Mouse (Mus musculus): ENCODE measurements around the gene Stx16. TPM values are rescaled to one million over a fixed set of nuclear protein-coding genes. Genes with fewer than 3 reads are reported as not detected.

Stx16 gene
- 12.9 and 13.4 TPM in 2 replicates for polyA plus RNA-seq (2016; fragmentation: Nextera tagmentation; extraction: Ambion mirVana)

DNA sequence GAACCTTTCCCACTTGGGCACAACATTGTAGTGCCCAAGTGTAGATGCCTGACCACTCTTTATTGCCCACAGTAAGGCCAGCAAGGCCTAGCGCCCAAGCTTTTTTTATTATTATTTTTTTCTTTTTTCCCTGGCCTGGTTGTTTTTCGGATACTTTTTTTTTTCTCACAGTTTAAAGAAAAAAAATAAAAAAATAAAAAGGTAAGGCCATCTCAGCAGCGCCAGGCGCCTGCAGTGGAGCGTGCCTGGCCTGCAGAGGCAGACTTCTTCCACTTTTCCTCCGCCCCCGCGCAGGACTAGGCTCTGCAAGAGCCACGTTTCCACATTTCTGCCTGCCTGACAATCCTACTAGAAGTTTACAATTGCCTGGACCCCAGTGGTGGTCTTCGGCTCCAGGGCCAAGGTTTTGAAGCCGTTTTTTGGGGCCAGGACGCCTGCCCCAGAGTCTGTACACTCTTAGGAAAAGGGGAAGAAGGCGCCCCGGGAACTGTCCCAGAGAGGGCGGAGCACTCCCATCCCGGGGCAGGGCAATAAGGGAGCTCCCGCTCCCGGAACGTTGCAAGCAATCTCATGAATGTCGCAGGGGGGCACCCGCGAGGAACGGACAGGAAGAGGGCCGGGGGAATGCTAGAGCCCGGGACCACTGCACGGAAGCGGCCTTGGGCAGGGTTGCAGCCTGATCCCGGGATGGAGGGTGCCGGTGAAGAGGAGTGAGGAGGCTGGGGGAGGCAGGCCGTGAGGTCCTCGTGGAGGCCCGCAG is at the start of gene Stx16:
TSS of gene Stx16 (plus strand) at position 636 of the 760 bp plus-strand sequence.
- H3K4me1 ChIP-seq = peaks cover 23% of the 10 kb centered on the region
- H3K27ac ChIP-seq = peak within 1 kb of the TSS; percentile 96
- H3K9ac ChIP-seq = peak within 1 kb of the TSS; percentile 86
- H3K36me3 ChIP-seq = no peaks in the 10 kb centered on the region
- peak; percentile 89 for ATAC-seq (ENCODE audit: insufficient number of reproducible peaks, insufficient read depth, low FRiP score, low TSS enrichment)
- 1% methylated on average over 32 of the region's 32 CpGs for WGBS
- H3K9me3 ChIP-seq = no peaks in the 10 kb centered on the region
- no peaks in the 10 kb centered on the region for H3K27me3 ChIP-seq
- peak within 1 kb of the TSS; percentile 85 for H3K4me3 ChIP-seq
- peak within 1 kb of the TSS; percentile 88 for H3K4me2 ChIP-seq (replicated peaks)

DNA sequence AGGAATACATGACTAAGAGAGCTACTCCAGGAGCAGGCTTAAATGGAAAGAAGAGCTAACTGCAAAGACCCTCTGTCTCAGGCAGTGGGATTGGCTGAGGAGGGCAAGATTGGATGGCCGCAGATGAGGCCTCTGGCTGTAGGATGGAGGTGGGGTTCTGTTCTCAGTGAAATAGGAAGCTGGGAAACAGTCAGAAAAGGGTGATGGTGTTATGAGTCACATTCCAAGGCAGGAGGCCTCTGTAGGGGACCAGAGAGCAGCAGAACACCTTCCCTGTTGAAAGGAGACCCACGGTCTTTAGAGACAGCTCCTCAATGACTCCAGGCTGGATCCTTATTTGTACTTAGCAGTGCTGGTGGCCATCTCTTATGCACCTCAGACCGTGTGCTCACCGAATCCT is 49.7 kb upstream of the Stx16 start:
- 69% methylated on average over 4 of the region's 4 CpGs for WGBS
- Histone ChIP-seq H3K4me3 (no peak overlapping the region), H3K27me3 (no peaks in the 10 kb centered on the region), H3K4me2 (replicated peaks) (no peak overlapping the region), H3K9ac (no peak overlapping the region), H3K4me1 (peaks cover 3% of the 10 kb centered on the region; the same call in 1 of the 2 replicates), H3K36me3 (no peaks in the 10 kb centered on the region), H3K9me3 (no peaks in the 10 kb centered on the region), H3K27ac (no peak overlapping the region)
- ATAC-seq (ENCODE audit: insufficient number of reproducible peaks, insufficient read depth, low FRiP score, low TSS enrichment) = no peak

- 89% methylated on average over 9 of the region's 9 CpGs for WGBS
- Histone ChIP-seq H3K9ac (no peak overlapping the region), H3K36me3 (no peaks in the 10 kb centered on the region), H3K4me3 (no peak overlapping the region), H3K27me3 (no peaks in the 10 kb centered on the region), H3K4me2 (replicated peaks) (no peak overlapping the region), H3K9me3 (no peaks in the 10 kb centered on the region), H3K4me1 (no peaks in the 10 kb centered on the region), H3K27ac (no peak overlapping the region)
- no peak for ATAC-seq (ENCODE audit: insufficient number of reproducible peaks, insufficient read depth, low FRiP score, low TSS enrichment)
Measured at GRCm38 (mm10) chr2:174033257-174033800, 42.8 kb upstream of the Stx16 start.

- peaks cover 6% of the 10 kb centered on the region; the same call in 1 of the 2 replicates for H3K9me3 ChIP-seq
- peaks cover 19% of the 10 kb centered on the region for H3K4me1 ChIP-seq
- H3K4me3 ChIP-seq = no peak overlapping the region
- WGBS = 96% methylated on average over 2 of the region's 2 CpGs
- no peak overlapping the region for H3K4me2 ChIP-seq (replicated peaks)
- no peak overlapping the region for H3K9ac ChIP-seq
- no peak overlapping the region for H3K27ac ChIP-seq
- no peaks in the 10 kb centered on the region for H3K36me3 ChIP-seq
- ATAC-seq (ENCODE audit: insufficient number of reproducible peaks, insufficient read depth, low FRiP score, low TSS enrichment) = no peak
- H3K27me3 ChIP-seq = no peaks in the 10 kb centered on the region
Measured at GRCm38 (mm10) chr2:174047656-174048055, 28.5 kb upstream of the Stx16 start.

GRCm38 (mm10) chr2:174049481-174050338 is 26.4 kb upstream of the Stx16 start:
- H3K9ac ChIP-seq = no peak overlapping the region
- H3K4me3 ChIP-seq = no peak overlapping the region
- H3K27me3 ChIP-seq = no peaks in the 10 kb centered on the region
- H3K27ac ChIP-seq = peak overlapping the region; percentile 69
- WGBS = 2% methylated on average over 4 of the region's 4 CpGs
- H3K36me3 ChIP-seq = no peaks in the 10 kb centered on the region
- H3K4me1 ChIP-seq = peaks cover 19% of the 10 kb centered on the region
- peak; percentile 83 for ATAC-seq (ENCODE audit: insufficient number of reproducible peaks, insufficient read depth, low FRiP score, low TSS enrichment)
- H3K9me3 ChIP-seq = peaks cover 6% of the 10 kb centered on the region; the same call in 1 of the 2 replicates
- peak overlapping the region; percentile 18 for H3K4me2 ChIP-seq (replicated peaks)

DNA sequence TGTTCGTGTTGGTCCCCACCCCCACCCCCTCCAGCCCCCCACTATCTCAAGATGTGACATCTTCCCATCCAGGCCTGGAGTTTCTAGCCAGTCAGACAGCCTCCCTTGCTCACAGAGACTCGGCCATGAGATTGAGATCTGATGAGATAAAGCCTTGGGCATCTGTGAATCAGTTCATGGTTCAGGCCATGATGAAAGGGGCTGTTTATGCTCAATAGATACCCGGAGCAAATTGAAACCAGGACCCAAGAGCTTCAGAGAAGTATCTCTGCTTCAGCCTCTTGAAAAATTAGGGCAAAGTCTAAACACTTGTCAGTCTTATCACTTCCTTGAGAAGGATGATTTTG is 25.8 kb upstream of the Stx16 start:
- ATAC-seq (ENCODE audit: insufficient number of reproducible peaks, insufficient read depth, low FRiP score, low TSS enrichment) = no peak
- peaks cover 6% of the 10 kb centered on the region; the same call in 1 of the 2 replicates for H3K9me3 ChIP-seq
- H3K4me3 ChIP-seq = no peak overlapping the region
- no peak overlapping the region for H3K9ac ChIP-seq
- peak overlapping the region; percentile 18; the same call in 1 of the 2 replicates for H3K4me2 ChIP-seq (replicated peaks)
- H3K27ac ChIP-seq = peak overlapping the region; percentile 69
- no peaks in the 10 kb centered on the region for H3K27me3 ChIP-seq
- H3K4me1 ChIP-seq = peaks cover 19% of the 10 kb centered on the region
- 8% methylated on average over 3 of the region's 3 CpGs for WGBS
- no peaks in the 10 kb centered on the region for H3K36me3 ChIP-seq

DNA sequence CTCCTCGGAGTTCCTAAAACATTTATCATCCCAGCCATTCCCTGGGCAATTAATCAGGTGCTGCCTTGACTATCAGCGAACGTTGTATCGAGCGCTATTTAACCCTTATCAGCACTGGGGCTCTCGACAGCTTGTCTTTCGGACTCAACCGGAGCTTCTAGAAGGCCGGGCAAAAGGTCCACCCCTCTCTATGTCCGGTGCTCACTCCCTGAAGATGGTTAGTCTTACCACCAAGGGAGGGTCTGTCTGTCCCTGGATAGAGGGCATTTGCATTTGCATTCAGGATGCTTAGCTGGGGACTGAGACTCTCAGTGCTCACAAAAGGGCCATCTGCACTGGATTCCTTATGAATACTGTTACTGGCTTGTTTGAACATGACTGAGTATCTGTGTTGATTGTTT is 25.0 kb upstream of the Stx16 start:
- ATAC-seq (ENCODE audit: insufficient number of reproducible peaks, insufficient read depth, low FRiP score, low TSS enrichment) = no peak
- H3K4me2 ChIP-seq (replicated peaks) = no peak overlapping the region

GRCm38 (mm10) chr2:174054496-174054895 is 21.6 kb upstream of the Stx16 start:
- no peaks in the 10 kb centered on the region for H3K9me3 ChIP-seq
- H3K4me2 ChIP-seq (replicated peaks) = no peak overlapping the region
- no peaks in the 10 kb centered on the region for H3K36me3 ChIP-seq
- no peak overlapping the region for H3K27ac ChIP-seq
- no peak overlapping the region for H3K4me3 ChIP-seq
- H3K27me3 ChIP-seq = no peaks in the 10 kb centered on the region
- no peak for ATAC-seq (ENCODE audit: insufficient number of reproducible peaks, insufficient read depth, low FRiP score, low TSS enrichment)
- H3K9ac ChIP-seq = no peak overlapping the region
- H3K4me1 ChIP-seq = peaks cover 17% of the 10 kb centered on the region
- WGBS = 84% methylated on average over 3 of the region's 3 CpGs

More for the DNA sequence above, 25.0 kb upstream of the Stx16 start:
- H3K4me1 ChIP-seq = peaks cover 19% of the 10 kb centered on the region
- 0 out of 2 replicates have a peak, but pooled peaks cover 6% of the 10 kb centered on the region for H3K9me3 ChIP-seq
- H3K9ac ChIP-seq = no peak overlapping the region
- WGBS = 33% methylated on average over 10 of the region's 10 CpGs
- H3K27ac ChIP-seq = no peak overlapping the region
- no peaks in the 10 kb centered on the region for H3K27me3 ChIP-seq
- no peaks in the 10 kb centered on the region for H3K36me3 ChIP-seq
- H3K4me3 ChIP-seq = no peak overlapping the region

DNA sequence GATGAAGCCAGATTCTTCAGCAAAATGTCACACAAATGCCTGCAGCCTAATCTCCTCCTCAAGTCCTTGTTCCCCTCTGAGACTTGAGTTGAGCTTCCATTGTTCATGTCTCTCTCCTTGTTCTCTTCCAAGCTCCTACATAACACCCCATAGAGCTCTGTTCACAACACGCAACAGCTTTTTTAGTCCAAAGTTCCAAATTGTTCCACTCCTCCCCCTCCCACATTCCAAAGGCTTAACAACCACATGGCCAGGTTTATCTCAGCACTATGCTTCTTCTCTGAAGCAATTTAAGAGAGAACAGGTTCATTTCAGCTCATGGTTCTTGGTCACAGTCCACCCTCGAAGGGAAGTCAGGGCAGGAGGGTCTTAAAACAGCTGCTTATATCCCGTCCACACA is 18.4 kb upstream of the Stx16 start:
- H3K4me3 ChIP-seq = no peak overlapping the region
- no peaks in the 10 kb centered on the region for H3K27me3 ChIP-seq
- peaks cover 6% of the 10 kb centered on the region; the same call in 1 of the 2 replicates for H3K4me1 ChIP-seq
- H3K9me3 ChIP-seq = no peaks in the 10 kb centered on the region
- no peaks in the 10 kb centered on the region for H3K36me3 ChIP-seq
- H3K27ac ChIP-seq = peak overlapping the region; percentile 58; the same call in 1 of the 2 replicates
- H3K4me2 ChIP-seq (replicated peaks) = no peak overlapping the region
- 74% methylated on average over 3 of the region's 3 CpGs for WGBS
- ATAC-seq (ENCODE audit: insufficient number of reproducible peaks, insufficient read depth, low FRiP score, low TSS enrichment) = no peak
- H3K9ac ChIP-seq = no peak overlapping the region

DNA sequence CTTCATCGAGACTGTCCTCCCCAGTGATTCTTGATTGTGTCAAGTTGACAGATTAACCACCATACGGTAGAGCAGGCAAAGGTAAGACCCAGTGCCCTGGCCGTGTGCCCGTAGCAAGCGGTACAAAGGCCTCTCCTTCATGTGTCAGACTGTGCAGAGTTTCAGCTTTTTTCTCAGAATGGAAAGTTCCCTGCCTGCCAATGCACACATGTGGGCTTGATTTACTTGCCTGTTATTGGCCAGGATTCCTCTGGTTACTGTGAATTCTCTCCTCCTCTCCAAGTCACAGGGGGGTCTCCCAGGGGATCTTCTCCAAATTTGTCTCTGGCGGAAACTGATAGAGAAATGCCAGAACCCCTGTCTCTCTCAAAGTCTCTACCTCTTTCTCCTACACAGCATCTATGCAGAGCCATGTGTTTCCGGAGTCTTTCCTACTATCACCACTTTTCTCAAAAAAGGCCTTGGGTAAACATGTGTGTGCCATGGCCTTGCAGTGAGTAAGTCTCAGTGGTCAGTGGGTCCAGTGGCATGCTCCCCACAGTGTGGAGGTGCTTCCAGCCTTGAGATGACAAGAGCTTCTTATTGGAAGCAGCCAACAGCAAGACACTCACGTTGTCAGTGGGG is 17.7 kb upstream of the Stx16 start:
- H3K9ac ChIP-seq = no peak overlapping the region
- H3K27ac ChIP-seq = peak overlapping the region; percentile 58; the same call in 1 of the 2 replicates
- no peak overlapping the region for H3K4me2 ChIP-seq (replicated peaks)
- peaks cover 6% of the 10 kb centered on the region; the same call in 1 of the 2 replicates for H3K4me1 ChIP-seq
- no peak overlapping the region for H3K4me3 ChIP-seq
- 68% methylated on average over 8 of the region's 8 CpGs for WGBS
- peak; percentile 56; the same call in 1 of the 2 replicates for ATAC-seq (ENCODE audit: insufficient number of reproducible peaks, insufficient read depth, low FRiP score, low TSS enrichment)
- H3K27me3 ChIP-seq = no peaks in the 10 kb centered on the region
- H3K36me3 ChIP-seq = no peaks in the 10 kb centered on the region
- no peaks in the 10 kb centered on the region for H3K9me3 ChIP-seq
